Mouse (Mus musculus) T-helper 2 cell (primary cell): ENCODE measurements around the gene Klk13.

Source experiments
- in situ Hi-C: fragments of 300-600 bp; cut with MboI, MseI; formaldehyde crosslinking; loops from one replicate; pipeline ENCODE4 v1.15.1; 2025; ENCODE audit warnings: high pct_unique_total_duplicates

The Klk13 gene

DNA sequence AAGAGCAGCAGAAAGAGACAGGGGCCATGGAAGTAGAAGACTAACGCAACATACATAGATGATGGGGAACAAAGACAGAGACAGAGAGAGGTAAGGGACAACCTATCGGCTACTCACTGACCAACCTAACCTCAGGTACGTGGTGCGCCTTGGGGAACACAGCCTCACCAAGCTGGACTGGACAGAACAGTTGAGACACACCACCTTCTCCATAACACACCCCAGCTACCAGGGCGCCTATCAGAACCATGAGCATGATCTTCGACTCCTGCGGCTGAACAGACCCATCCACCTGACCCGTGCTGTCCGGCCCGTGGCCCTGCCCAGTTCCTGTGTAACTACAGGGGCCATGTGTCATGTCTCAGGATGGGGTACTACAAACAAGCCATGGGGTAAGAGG lies 58.3 kb downstream of the Klk13 start:
- in situ Hi-C loops, result no loop called here

DNA sequence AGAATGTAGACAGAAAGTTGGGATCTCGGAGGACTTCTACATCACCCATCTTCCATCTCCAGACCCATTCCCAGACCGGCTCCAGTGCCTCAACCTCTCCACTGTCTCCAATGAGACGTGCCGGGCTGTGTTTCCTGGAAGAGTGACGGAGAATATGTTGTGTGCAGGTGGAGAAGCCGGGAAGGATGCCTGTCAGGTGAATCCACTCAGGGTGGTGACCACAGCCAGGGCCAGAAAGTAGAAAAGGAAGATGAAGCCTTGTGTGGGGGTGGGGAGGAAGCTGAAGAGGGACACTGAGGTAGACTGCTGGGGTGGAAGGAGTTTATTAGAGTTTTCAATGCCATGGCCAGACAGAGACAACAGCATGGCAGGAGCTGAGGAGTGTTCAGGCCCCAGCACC lies 59.5 kb downstream of the Klk13 start:
- in situ Hi-C loops, result no loop called here

DNA sequence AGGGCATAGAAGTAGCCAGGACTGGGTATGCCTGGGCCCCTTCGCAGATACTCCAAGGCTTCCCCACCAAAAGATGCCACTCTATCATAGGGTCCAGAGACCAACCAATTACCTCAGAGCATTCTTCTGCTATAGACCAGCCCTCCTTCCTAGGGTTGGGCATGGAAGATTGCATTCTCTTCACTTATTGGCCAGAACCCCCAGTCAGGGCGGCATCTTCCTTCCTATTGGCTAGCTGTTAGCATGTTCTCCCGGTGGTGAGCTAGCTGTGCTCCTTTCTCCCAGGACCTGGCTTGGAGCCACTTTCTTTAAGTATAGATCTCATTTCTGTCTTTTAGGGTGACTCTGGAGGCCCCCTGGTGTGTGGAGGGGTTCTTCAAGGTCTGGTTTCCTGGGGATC lies 60.5 kb downstream of the Klk13 start:
- in situ Hi-C loops, result no loop called here

DNA sequence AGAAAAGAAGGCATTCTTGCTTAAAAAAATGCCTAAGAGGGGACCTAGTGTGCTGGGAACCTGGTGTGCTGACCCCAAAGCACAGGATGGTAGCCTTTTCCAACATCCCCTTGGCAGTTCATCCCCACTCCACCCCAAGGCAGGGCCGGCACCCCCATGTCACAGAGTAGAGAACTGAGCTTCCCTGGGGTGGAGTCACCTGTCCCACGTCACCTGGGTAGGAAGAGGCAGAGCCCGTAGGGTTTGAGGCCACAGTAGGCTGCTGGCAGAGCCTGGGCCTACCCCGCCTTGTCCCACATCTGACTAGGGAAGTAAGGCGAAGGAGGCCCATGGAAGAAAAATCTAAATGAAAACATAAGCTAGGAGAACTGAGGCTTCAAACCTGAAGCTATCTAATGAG lies 62.0 kb downstream of the Klk13 start, which contains the start of gene Klk11:
Gene Klk11, plus strand, starts transcription at position 241 of the 400 bp plus-strand sequence.
- in situ Hi-C loops, result no loop called here

DNA sequence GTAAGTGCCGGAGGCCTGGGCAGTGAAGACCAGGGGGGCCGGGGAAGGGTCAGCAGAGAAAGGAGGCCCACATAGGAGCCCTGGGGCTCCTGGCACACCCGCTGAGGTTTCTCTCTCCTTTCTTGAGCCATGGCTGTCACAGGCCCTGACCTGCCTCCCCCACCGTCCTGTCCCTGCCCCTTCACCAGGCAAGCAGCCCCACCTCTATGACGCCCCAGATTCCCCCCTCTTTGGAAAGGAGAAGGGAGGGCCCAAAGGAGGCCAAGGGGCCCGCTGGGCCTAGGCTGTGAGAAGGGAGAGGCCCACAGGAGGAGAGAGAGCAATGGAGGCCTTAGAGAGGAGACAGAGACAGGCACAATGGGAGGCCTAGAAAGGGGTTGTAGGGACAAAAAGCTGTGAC lies 62.4 kb downstream of the Klk13 start:
- in situ Hi-C loops, result loop anchor here (5.0 to 25.0 kb wide), 3 partner anchors 37 to 687 kb away; partner anchors contain the start of genes Aspdh, Josd2, Klk14 and Klk7

DNA sequence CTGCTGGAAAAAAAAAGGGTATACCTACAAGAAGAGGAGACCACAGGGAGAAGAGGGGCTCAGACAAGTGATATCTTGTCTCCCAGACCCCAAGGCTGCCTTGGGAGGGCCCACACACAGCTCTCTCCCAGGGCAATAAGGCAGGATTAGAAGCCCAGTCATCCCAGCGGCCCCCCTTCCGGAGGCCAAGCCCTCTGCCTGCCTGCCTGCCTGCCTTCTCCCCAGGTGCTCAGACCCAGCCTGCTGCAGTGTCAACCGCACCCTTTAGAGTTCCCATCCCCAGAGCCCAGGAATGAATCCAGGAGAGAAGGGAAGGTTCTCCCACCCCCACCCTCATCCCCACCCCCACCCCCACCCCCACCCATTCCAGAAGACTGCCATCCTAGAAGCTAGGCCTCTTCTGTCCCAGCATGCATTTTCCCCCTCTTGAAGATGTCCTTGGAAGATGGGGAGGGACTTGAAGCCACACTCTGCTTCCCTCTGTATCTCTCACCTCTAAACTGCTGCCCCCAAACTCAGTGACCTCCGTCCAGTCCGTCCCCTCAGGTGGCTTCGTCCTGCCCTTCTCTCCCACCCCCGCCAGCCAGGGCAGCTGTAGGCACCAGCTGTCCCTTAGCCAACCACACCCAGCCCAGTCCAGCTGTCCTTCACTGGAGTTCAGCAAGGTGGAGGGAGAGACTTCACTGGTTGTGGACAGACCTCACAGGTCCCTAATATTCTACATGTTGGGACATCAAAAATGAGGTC lies 63.1 kb downstream of the Klk13 start:
- in situ Hi-C loops, result loop anchor here (5.0 to 25.0 kb wide), 3 partner anchors 37 to 687 kb away; partner anchors contain the start of genes Aspdh, Josd2, Klk14 and Klk7

DNA sequence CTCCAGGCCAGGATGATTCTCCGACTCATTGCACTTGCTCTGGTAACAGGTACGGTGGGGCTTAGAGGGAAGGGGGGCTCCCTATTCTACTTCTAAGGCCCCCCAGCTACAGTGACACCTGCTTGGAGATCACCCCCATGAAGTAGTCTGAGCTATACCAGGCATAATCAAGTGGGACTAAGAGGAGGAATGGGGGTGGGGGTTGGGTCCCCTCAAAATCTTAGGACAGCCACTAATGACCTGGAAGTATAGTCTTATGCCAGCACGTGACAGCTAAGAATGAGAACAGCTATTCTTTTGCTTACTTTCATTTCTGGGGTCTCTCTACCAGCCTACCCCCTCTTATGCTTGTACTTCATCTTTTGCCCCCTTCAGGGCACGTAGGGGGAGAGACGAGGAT lies 64.1 kb downstream of the Klk13 start:
- in situ Hi-C loops, result loop anchor here (5.0 to 25.0 kb wide), 3 partner anchors 36 to 686 kb away; partner anchors contain the start of genes Aspdh, Josd2, Klk14 and Klk7
